18 mouse cellular contexts compared by ENCODE assay signal in the genomic region with DNA sequence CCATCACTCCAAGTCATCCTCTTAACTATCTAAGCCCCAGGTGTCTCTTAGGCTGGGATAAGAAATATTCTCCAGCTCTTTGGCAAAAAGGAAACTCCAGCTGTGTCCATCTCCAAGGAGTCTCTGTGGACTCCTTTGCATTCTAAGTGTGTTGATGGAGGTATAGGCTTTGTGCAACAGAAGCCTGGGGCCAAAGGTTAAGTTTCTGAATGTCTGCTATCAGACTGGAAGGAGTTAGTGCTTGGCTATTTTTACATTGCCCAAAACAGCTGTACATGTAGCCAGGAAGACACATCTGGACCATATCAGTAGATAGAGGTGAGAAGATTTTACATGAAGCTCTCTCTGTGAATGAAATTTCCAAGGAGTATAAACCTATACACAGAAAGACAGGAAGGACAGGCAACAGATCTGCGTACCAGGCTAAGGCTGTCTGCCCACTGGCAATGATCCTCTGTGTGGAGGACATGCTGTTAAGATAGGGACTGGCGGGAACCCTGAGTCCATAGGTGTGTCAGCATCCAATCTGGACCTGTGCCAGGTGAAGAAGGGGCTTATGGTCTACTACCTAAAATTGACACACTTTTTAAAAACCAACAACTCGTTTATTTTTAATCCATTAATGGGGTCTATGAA.
"Had no signal": no experiment of that assay in that cellular context is flagged by ENCODE, and none has a peak within 500 bp of the region (broad histone marks: within the 10 kb centered on the region; RNA-seq: fewer than 3 reads in every experiment).

No protein-coding gene starts in this region.

- H3K9ac ChIP-seq: liver, embryonic 15.5 days; midbrain, embryonic 13.5 days; neural tube, embryonic 12.5 days had no signal

- H3K4me1 ChIP-seq: liver, embryonic 15.5 days; midbrain, embryonic 13.5 days had no signal

- H3K9me3 ChIP-seq: limb, embryonic 10.5 days; liver, embryonic 15.5 days; midbrain, embryonic 13.5 days; neural tube, embryonic 12.5 days had no signal

- H3K4me2 ChIP-seq: liver, embryonic 11.5 days; liver, embryonic 15.5 days; midbrain, embryonic 13.5 days; neural tube, embryonic 12.5 days had no signal

- DNase-seq: kidney, adult 8-10 months; kidney, postnatal 36 days; layer of hippocampus, adult 9-11 months; lung, adult 2 months; right cerebral cortex, postnatal 14 days; thymus, adult 2 months; thymus, postnatal 25 days had no signal

- H3K27me3 ChIP-seq: liver, embryonic 15.5 days; megakaryocyte, embryonic 14.5 days; midbrain, embryonic 13.5 days; neural tube, embryonic 12.5 days had no signal

- H3K27ac ChIP-seq: limb, embryonic 10.5 days; liver, embryonic 15.5 days; macrophage; midbrain, embryonic 13.5 days; neural tube, embryonic 12.5 days; stomach, postnatal 0 days had no signal

- H3K36me3 ChIP-seq: limb, embryonic 10.5 days; liver, embryonic 15.5 days; midbrain, embryonic 13.5 days; neural tube, embryonic 12.5 days had no signal

- ATAC-seq: intestine, embryonic 16.5 days; lung, postnatal 0 days; midbrain, embryonic 13.5 days had no signal

- H3K4me3 ChIP-seq: limb, embryonic 10.5 days; liver, embryonic 15.5 days; megakaryocyte, embryonic 14.5 days; midbrain, embryonic 13.5 days; myocyte; neural tube, embryonic 12.5 days had no signal
